In genomic region chr9:61101741-61102450, GRCm38 (mm10) we compare ENCODE assay signal across 13 mouse cellular contexts.
DNase-seq lines count a peak whose midpoint lies in the region; ATAC-seq and TF ChIP-seq lines count a peak whose summit lies in the region.
"Had no signal": no experiment of that assay in that cellular context is flagged by ENCODE, and none has a peak within 500 bp of the region (broad histone marks: within the 10 kb centered on the region; RNA-seq: fewer than 3 reads in every experiment).

No protein-coding gene starts in this region.

- no peaks in the 10 kb centered on the region for H3K9me3 ChIP-seq in forebrain, embryonic 11.5 days (ENCODE audit: control insufficient read depth, low read length)
- H3K9me3 ChIP-seq in hindbrain, postnatal 0 days (ENCODE audit: low read length) = no peaks in the 10 kb centered on the region
- H3K9me3 ChIP-seq: lung, embryonic 15.5 days had no signal

- peak; percentile 20 for DNase-seq in right cerebral cortex, postnatal 4 days
- no peak for DNase-seq in right cerebral cortex, postnatal 14 days
- DNase-seq in forebrain, embryonic 11.5 days (ENCODE audit: low spot score) = peak; percentile 66
- DNase-seq in hindbrain, postnatal 0 days (ENCODE audit: low spot score) = peak; percentile 51
- DNase-seq in c-Kit-positive CD71-positive TER-119-positive erythroid progenitor cells, embryonic 14.5 days (ENCODE audit: low spot score) = no peak
- no peak for DNase-seq in thymus, postnatal 36 days
- DNase-seq in spleen, postnatal 14 days (ENCODE audit: low spot score in 2 of 2) = no peak
- DNase-seq in kidney, adult 18-20 months = no peak
- DNase-seq: heart, adult 11 months; heart, postnatal 36 days; kidney, postnatal 4 days had no signal

- H3K4me3 ChIP-seq in forebrain, embryonic 11.5 days (ENCODE audit: low read depth, low read length) = no peak overlapping the region
- H3K4me3 ChIP-seq in hindbrain, postnatal 0 days (ENCODE audit: low read length) = no peak overlapping the region
- H3K4me3 ChIP-seq: erythroblast, embryonic 14.5 days; lung, embryonic 15.5 days had no signal

- TF ChIP-seq CTCF in hindbrain, postnatal 0 days (IDR thresholded peaks at IDR 0.05; ENCODE audit: low read depth) = no peak

- peaks cover 22% of the 10 kb centered on the region for H3K4me1 ChIP-seq in forebrain, embryonic 11.5 days (replicated peaks; ENCODE audit: control insufficient read depth, insufficient read depth, low read length)
- H3K4me1 ChIP-seq in hindbrain, postnatal 0 days (ENCODE audit: insufficient read depth, low read length) = peaks cover 8% of the 10 kb centered on the region; the same call in 1 of the 2 replicates
- H3K4me1 ChIP-seq: lung, embryonic 15.5 days had no signal

- H3K36me3 ChIP-seq in forebrain, embryonic 11.5 days (ENCODE audit: control insufficient read depth, insufficient read depth, low read length) = no peaks in the 10 kb centered on the region
- H3K36me3 ChIP-seq in hindbrain, postnatal 0 days (ENCODE audit: insufficient read depth, low read length) = no peaks in the 10 kb centered on the region
- H3K36me3 ChIP-seq: lung, embryonic 15.5 days had no signal

- peaks cover 5% of the 10 kb centered on the region; the same call in 1 of the 2 replicates for H3K27me3 ChIP-seq in forebrain, embryonic 11.5 days (ENCODE audit: control insufficient read depth, insufficient read depth, low read length)
- no peaks in the 10 kb centered on the region for H3K27me3 ChIP-seq in hindbrain, postnatal 0 days (ENCODE audit: insufficient read depth, low read length)

- no peak overlapping the region; the same call in 1 of the 2 replicates for H3K9ac ChIP-seq in forebrain, embryonic 11.5 days (ENCODE audit: low read length)
- H3K9ac ChIP-seq in hindbrain, postnatal 0 days (replicated peaks; ENCODE audit: low read length) = no peak overlapping the region
- H3K9ac ChIP-seq: lung, embryonic 15.5 days had no signal

- H3K4me2 ChIP-seq in forebrain, embryonic 11.5 days (ENCODE audit: low read depth, low read length, severe bottlenecking) = no peak overlapping the region; the same call in 1 of the 2 replicates
- no peak overlapping the region for H3K4me2 ChIP-seq in hindbrain, postnatal 0 days (ENCODE audit: low read depth, low read length)
- H3K4me2 ChIP-seq: lung, embryonic 15.5 days had no signal

- WGBS in forebrain, embryonic 11.5 days = 9% methylated on average over 7 of the region's 7 CpGs
- WGBS in hindbrain, postnatal 0 days = 27% methylated on average over 7 of the region's 7 CpGs

- H3K27ac ChIP-seq in forebrain, embryonic 11.5 days (ENCODE audit: low read depth, low read length) = peak overlapping the region; percentile 93
- H3K27ac ChIP-seq in hindbrain, postnatal 0 days = peak overlapping the region; percentile 21; the same call in 1 of the 2 replicates
- H3K27ac ChIP-seq: lung, embryonic 15.5 days had no signal

- peak; percentile 81 for ATAC-seq in forebrain, embryonic 11.5 days (replicated peaks; ENCODE audit: low FRiP score)
- ATAC-seq in hindbrain, postnatal 0 days = peak; percentile 62; the same call in 1 of the 2 replicates

Comparison
In these comparisons a context has a peak if more than half of its experiments do, and no peak if none do; other contexts are left out.
1. DNase-seq: peak in right cerebral cortex, postnatal 4 days (single experiment), forebrain, embryonic 11.5 days (single experiment) and hindbrain, postnatal 0 days (single experiment); none in right cerebral cortex, postnatal 14 days (single experiment), c-Kit-positive CD71-positive TER-119-positive erythroid progenitor cells, embryonic 14.5 days (single experiment), thymus, postnatal 36 days (0 of 2), spleen, postnatal 14 days (0 of 2) and kidney, adult 18-20 months (single experiment).